Mouse (Mus musculus): ENCODE data around the gene Tubb4b. TPM values are rescaled to one million over a fixed set of nuclear protein-coding genes. Genes with fewer than 3 reads are reported as not detected.

The Tubb4b gene
- total and polyA plus RNA-seq, 3 experiments: 183 to 1,037 (median 979) TPM

- TF ChIP-seq ZNF384 (IDR thresholded peaks at IDR 0.05; ENCODE audit: low read depth, low read length) (no peak), MYB (IDR thresholded peaks at IDR 0.05; ENCODE audit: low read depth, low read length) (no peak), SIN3A (IDR thresholded peaks at IDR 0.05; ENCODE audit: low read length) (no peak; the same call in 1 of the 2 replicates), E2F4 (IDR thresholded peaks at IDR 0.05; ENCODE audit: borderline replicate concordance, low read depth, low read length) (0 out of 2 replicates have a peak, but pooled peaks have one; percentile 44)
These were observed 28.1 kb downstream of the Tubb4b start, which contains the start of gene Tor4a (continued) for GRCm38 (mm10) chr2:25196172-25196954.

- Histone ChIP-seq H3K4me3 (ENCODE audit: control insufficient read depth in 1 of 2, insufficient read depth in 1 of 2, low read depth in 2 of 2, low read length in 2 of 2) (peak overlapping the region; percentile 57 to 72), H3K36me3 (ENCODE audit: control insufficient read depth in 1 of 2, insufficient read depth in 2 of 2, low read length in 2 of 2) (peaks cover 0 to 17% of the 10 kb centered on the region in 2 experiments; a peak in 2 of 4 replicates), H3K27me3 (ENCODE audit: control insufficient read depth in 1 of 2, insufficient read depth in 2 of 2, low read length in 2 of 2) (no peaks in the 10 kb centered on the region), H3K9me3 (replicated peaks; ENCODE audit: insufficient read depth, low read length) (no peaks in the 10 kb centered on the region), H3K27ac (ENCODE audit: control insufficient read depth, low read depth, low read length) (peak overlapping the region; percentile 96), H3K4me1 (ENCODE audit: control insufficient read depth in 1 of 2, insufficient read depth in 2 of 2, low read length in 2 of 2) (peaks cover 6 to 32% of the 10 kb centered on the region in 2 experiments), H3K79me2 (ENCODE audit: control insufficient read depth, insufficient read depth, low read length, poor library complexity) (peaks cover 21% of the 10 kb centered on the region), H3K9ac (ENCODE audit: control insufficient read depth, low read depth, low read length, poor library complexity, severe bottlenecking) (peak overlapping the region; percentile 87)
- peak; percentile 61 for TF ChIP-seq HCFC1 (IDR thresholded peaks at IDR 0.05; ENCODE audit: low read depth, low read length)
- peak in 1 of 2 experiments; percentile 33; a peak in 1 of 4 replicates for TF ChIP-seq EP300 (IDR thresholded peaks at IDR 0.05; ENCODE audit: low read depth in 1 of 2, low read length in 2 of 2)
- TF ChIP-seq USF2 (IDR thresholded peaks at IDR 0.05; ENCODE audit: borderline replicate concordance in 1 of 2, insufficient read depth in 1 of 2, low read depth in 1 of 2, low read length in 2 of 2): peak in 1 of 2 experiments; percentile 67; a peak in 3 of 4 replicates
- 0 out of 2 replicates have a peak, but pooled peaks have one; percentile 62 for TF ChIP-seq UBTF (IDR thresholded peaks at IDR 0.05; ENCODE audit: borderline replicate concordance, insufficient read depth, low read depth, low read length)
- TF ChIP-seq ZKSCAN1 (IDR thresholded peaks at IDR 0.05; ENCODE audit: low read depth, low read length): no peak
- no peak; the same call in none of the 2 replicates for TF ChIP-seq MXI1 (IDR thresholded peaks at IDR 0.05; ENCODE audit: low read depth, low read length)
- peak; percentile 68 for TF ChIP-seq TBP (IDR thresholded peaks at IDR 0.05; ENCODE audit: low read depth, low read length)
- TF ChIP-seq NRF1 (IDR thresholded peaks at IDR 0.05; ENCODE audit: insufficient read depth, low read depth, low read length, poor library complexity, severe bottlenecking): peak; percentile 63; the same call in 1 of the 2 replicates
- TF ChIP-seq TCF12 (IDR thresholded peaks at IDR 0.05; ENCODE audit: low read depth, low read length): 0 out of 2 replicates have a peak, but pooled peaks have one; percentile 47
- TF ChIP-seq USF1 (IDR thresholded peaks at IDR 0.05; ENCODE audit: low read depth, low read length): peak; percentile 95
- peak; percentile 50; the same call in 1 of the 2 replicates for TF ChIP-seq BHLHE40 (IDR thresholded peaks at IDR 0.05; ENCODE audit: borderline replicate concordance, low read depth, low read length)
- no peak for TF ChIP-seq JUND (IDR thresholded peaks at IDR 0.05; ENCODE audit: low read depth, low read length)
- TF ChIP-seq ETS1 (IDR thresholded peaks at IDR 0.05; ENCODE audit: low read depth, low read length): peak; percentile 64
- no peak for TF ChIP-seq MAFK (IDR thresholded peaks at IDR 0.05; ENCODE audit: borderline replicate concordance, low read depth, low read length)
- TF ChIP-seq TAL1 (IDR thresholded peaks at IDR 0.05; ENCODE audit: low read length): no peak
- TF ChIP-seq SIN3A (IDR thresholded peaks at IDR 0.05; ENCODE audit: low read length): peak; percentile 53
- peak; percentile 58; the same call in 1 of the 2 replicates for TF ChIP-seq E2F4 (IDR thresholded peaks at IDR 0.05; ENCODE audit: borderline replicate concordance, low read depth, low read length)
- TF ChIP-seq ZMIZ1 (IDR thresholded peaks at IDR 0.05; ENCODE audit: low read depth, low read length): peak; percentile 85
- no peak; the same call in 1 of the 2 replicates for TF ChIP-seq RCOR1 (IDR thresholded peaks at IDR 0.05; ENCODE audit: low read depth, low read length)
- no peak for TF ChIP-seq SMC3 (IDR thresholded peaks at IDR 0.05; ENCODE audit: low read depth, low read length)
- TF ChIP-seq NELFE (IDR thresholded peaks at IDR 0.05; ENCODE audit: low read depth, low read length): peak; percentile 75
- TF ChIP-seq MYC (IDR thresholded peaks at IDR 0.05; ENCODE audit: low read depth, low read length): peak; percentile 76
- peak; percentile 91 for TF ChIP-seq MAX (IDR thresholded peaks at IDR 0.05; ENCODE audit: low read length)
- no peak for TF ChIP-seq MYB (IDR thresholded peaks at IDR 0.05; ENCODE audit: low read depth, low read length)
- peak; percentile 59; the same call in 1 of the 2 replicates for TF ChIP-seq POLR2AphosphoS2 (IDR thresholded peaks at IDR 0.05; ENCODE audit: low read length)
- TF ChIP-seq CHD1 (IDR thresholded peaks at IDR 0.05; ENCODE audit: low read depth, low read length): no peak
- peak; percentile 94 for TF ChIP-seq ELF1 (IDR thresholded peaks at IDR 0.05; ENCODE audit: low read depth, low read length)
- peak; percentile 45 to 76 for TF ChIP-seq POLR2A (IDR thresholded peaks at IDR 0.05; ENCODE audit: control insufficient read depth in 1 of 2, insufficient read depth in 1 of 2, low read depth in 1 of 2, low read length in 2 of 2, poor library complexity in 1 of 2)
- DNase-seq (ENCODE audit: low read depth, low spot score): peak; percentile 97
These were observed 29.0 kb downstream of the Tubb4b start for GRCm38 (mm10) chr2:25195211-25196156.
